Mouse (Mus musculus) MEL (cell line): Measurements from ENCODE around the gene Fam20b. TPM values are rescaled to one million over a fixed set of nuclear protein-coding genes. Genes with fewer than 3 reads are reported as not detected.

Experiments used
- DNase-seq: peaks from one replicate; pipeline ENCODE4 v3.0.0; 2011; ENCODE audit warnings: low read depth, low spot score
- H3K27ac ChIP-seq: 2 replicates; pipeline ENCODE4 v1.5.1; 2012; ENCODE audit warnings: low read depth, mild to moderate bottlenecking, control low read depth, low read length, moderate library complexity; ENCODE audit not compliant: control insufficient read depth
- H3K27me3 ChIP-seq, 2 experiments: fragments of 150-350 bp in 1 of 2; sonication (generic) in 1 of 2; 2 replicates each; pipeline ENCODE4 v1.6.1; 2012; ENCODE audit warnings: low read length in 2 of 2, mild to moderate bottlenecking in 2 of 2, improper control_type of control experiment in 1 of 2, moderate library complexity in 1 of 2; ENCODE audit not compliant: insufficient read depth in 2 of 2, control insufficient read depth in 1 of 2
- H3K36me3 ChIP-seq, 2 experiments: 2 replicates each; pipeline ENCODE4 v1.6.1; 2012 to 2014; ENCODE audit warnings: low read length in 2 of 2, improper control_type of control experiment in 1 of 2, inconsistent platforms in 1 of 2, mild to moderate bottlenecking in 1 of 2; ENCODE audit not compliant: insufficient read depth in 2 of 2, control insufficient read depth in 1 of 2
- H3K4me1 ChIP-seq, 2 experiments: fragments of 150-350 bp in 1 of 2; sonication (generic) in 1 of 2; 2 replicates each; pipeline ENCODE4 v1.6.1; 2012; ENCODE audit warnings: low read length in 2 of 2, improper control_type of control experiment in 1 of 2, mild to moderate bottlenecking in 1 of 2; ENCODE audit not compliant: insufficient read depth in 2 of 2, control insufficient read depth in 1 of 2
- H3K4me3 ChIP-seq, 2 experiments: fragments of 150-350 bp in 1 of 2; sonication (generic) in 1 of 2; 2 replicates each; pipeline ENCODE4 v1.5.1; 2012; ENCODE audit warnings: low read depth in 2 of 2, low read length in 2 of 2, mild to moderate bottlenecking in 2 of 2, moderate library complexity in 2 of 2, control low read depth in 1 of 2, improper control_type of control experiment in 1 of 2; ENCODE audit not compliant: control insufficient read depth in 1 of 2, insufficient read depth in 1 of 2
- H3K79me2 ChIP-seq: 2 replicates; pipeline ENCODE4 v1.6.1; 2012; ENCODE audit warnings: mild to moderate bottlenecking, low read length, moderate library complexity; ENCODE audit not compliant: control insufficient read depth, poor library complexity, insufficient read depth
- H3K9ac ChIP-seq: 2 replicates; pipeline ENCODE4 v1.6.1; 2012; ENCODE audit warnings: low read depth, mild to moderate bottlenecking, control low read depth, low read length, moderate library complexity; ENCODE audit not compliant: control insufficient read depth, poor library complexity, severe bottlenecking
- H3K9me3 ChIP-seq: fragments of 150-350 bp; sonication (generic); replicated peaks from 2 replicates; pipeline ENCODE4 v1.6.1; 2012; ENCODE audit warnings: mild to moderate bottlenecking, low read length, improper control_type of control experiment, moderate library complexity; ENCODE audit not compliant: insufficient read depth
- CHD1 ChIP-seq: IDR thresholded peaks from 2 replicates; pipeline ENCODE4 v1.6.1; 2012; ENCODE audit warnings: low read depth, mild to moderate bottlenecking, inconsistent platforms, low read length, improper control_type of control experiment
- CHD2 ChIP-seq: IDR thresholded peaks from 2 replicates; pipeline ENCODE4 v1.6.1; 2011; ENCODE audit warnings: low read length, improper control_type of control experiment
- CTCF ChIP-seq, 3 experiments: IDR thresholded peaks in 2 of 3; conservative IDR thresholded peaks in 1 of 3; 2 replicates each; pipeline ENCODE4 v1.5.1; 2011 to 2012; ENCODE audit warnings: low read length in 3 of 3, low read depth in 2 of 3, mild to moderate bottlenecking in 2 of 3, improper control_type of control experiment in 1 of 3, inconsistent platforms in 1 of 3, mixed read lengths in 1 of 3, moderate library complexity in 1 of 3; ENCODE audit not compliant: control insufficient read depth in 1 of 3, insufficient read depth in 1 of 3, poor library complexity in 1 of 3, severe bottlenecking in 1 of 3
- E2F4 ChIP-seq: IDR thresholded peaks from 2 replicates; pipeline ENCODE4 v1.6.1; 2011; ENCODE audit warnings: low read depth, low read length, improper control_type of control experiment, borderline replicate concordance
- ELF1 ChIP-seq: IDR thresholded peaks from 2 replicates; pipeline ENCODE4 v1.6.1; 2014; ENCODE audit warnings: low read depth, mild to moderate bottlenecking, inconsistent platforms, low read length, improper control_type of control experiment, moderate library complexity
- EP300 ChIP-seq, 2 experiments: IDR thresholded peaks; 2 replicates each; pipeline ENCODE4 v1.6.1; 2011; ENCODE audit warnings: improper control_type of control experiment in 2 of 2, low read length in 2 of 2, low read depth in 1 of 2, mild to moderate bottlenecking in 1 of 2
- ETS1 ChIP-seq: IDR thresholded peaks from 2 replicates; pipeline ENCODE4 v1.6.1; 2012; ENCODE audit warnings: low read depth, mild to moderate bottlenecking, inconsistent platforms, low read length, improper control_type of control experiment, moderate library complexity
- GABPA ChIP-seq: IDR thresholded peaks from 2 replicates; pipeline ENCODE4 v1.6.1; 2012; ENCODE audit warnings: low read depth, mild to moderate bottlenecking, inconsistent platforms, low read length, improper control_type of control experiment, moderate library complexity
- KAT2A ChIP-seq: conservative IDR thresholded peaks from 2 replicates; pipeline ENCODE4 v1.6.1; 2012; ENCODE audit warnings: low read depth, low read length, improper control_type of control experiment, inconsistent platforms
- MAX ChIP-seq: IDR thresholded peaks from 2 replicates; pipeline ENCODE4 v1.6.1; 2011; ENCODE audit warnings: low read length, improper control_type of control experiment
- MAZ ChIP-seq: IDR thresholded peaks from 2 replicates; pipeline ENCODE4 v1.6.1; 2012; ENCODE audit warnings: low read depth, mild to moderate bottlenecking, inconsistent platforms, low read length, improper control_type of control experiment
- MEF2A ChIP-seq: IDR thresholded peaks from 2 replicates; pipeline ENCODE4 v1.6.1; 2014; ENCODE audit warnings: low read depth, mild to moderate bottlenecking, inconsistent platforms, low read length, improper control_type of control experiment; ENCODE audit not compliant: poor library complexity, insufficient replicate concordance, severe bottlenecking; ENCODE audit errors: extremely low read depth
- MYC ChIP-seq: IDR thresholded peaks from 2 replicates; pipeline ENCODE4 v1.6.1; 2011; ENCODE audit warnings: low read depth, mild to moderate bottlenecking, low read length, improper control_type of control experiment, moderate library complexity
- NELFE ChIP-seq: IDR thresholded peaks from 2 replicates; pipeline ENCODE4 v1.6.1; 2011; ENCODE audit warnings: low read depth, low read length, improper control_type of control experiment
- NRF1 ChIP-seq: IDR thresholded peaks from 2 replicates; pipeline ENCODE4 v1.6.1; 2014; ENCODE audit warnings: low read depth, mild to moderate bottlenecking, inconsistent platforms, low read length, improper control_type of control experiment, moderate library complexity; ENCODE audit not compliant: poor library complexity, insufficient read depth, severe bottlenecking
- POLR2A ChIP-seq, 2 experiments: IDR thresholded peaks; 2 replicates each; pipeline ENCODE4 v1.6.1; 2011 to 2012; ENCODE audit warnings: low read length in 2 of 2, mild to moderate bottlenecking in 2 of 2, control low read depth in 1 of 2, improper control_type of control experiment in 1 of 2, low read depth in 1 of 2, moderate library complexity in 1 of 2; ENCODE audit not compliant: control insufficient read depth in 1 of 2, insufficient read depth in 1 of 2, poor library complexity in 1 of 2
- RAD21 ChIP-seq: IDR thresholded peaks from 2 replicates; pipeline ENCODE4 v1.6.1; 2011; ENCODE audit warnings: mild to moderate bottlenecking, low read depth, low read length, improper control_type of control experiment
- RCOR1 ChIP-seq: IDR thresholded peaks from 2 replicates; pipeline ENCODE4 v1.6.1; 2012; ENCODE audit warnings: low read depth, mild to moderate bottlenecking, inconsistent platforms, low read length, improper control_type of control experiment
- SMC3 ChIP-seq: IDR thresholded peaks from 2 replicates; pipeline ENCODE4 v1.6.1; 2011; ENCODE audit warnings: low read depth, low read length, improper control_type of control experiment
- TBP ChIP-seq: IDR thresholded peaks from 2 replicates; pipeline ENCODE4 v1.8.0; 2011; ENCODE audit warnings: low read depth, low read length, improper control_type of control experiment
- USF2 ChIP-seq, 2 experiments: IDR thresholded peaks; 2 replicates each; pipeline ENCODE4 v1.6.1; 2011 to 2012; ENCODE audit warnings: improper control_type of control experiment in 2 of 2, low read length in 2 of 2, borderline replicate concordance in 1 of 2, inconsistent platforms in 1 of 2, low read depth in 1 of 2, mild to moderate bottlenecking in 1 of 2; ENCODE audit not compliant: insufficient read depth in 1 of 2
- ZC3H11A ChIP-seq: IDR thresholded peaks from 2 replicates; pipeline ENCODE4 v1.6.1; 2012; ENCODE audit warnings: low read depth, mild to moderate bottlenecking, inconsistent platforms, low read length, improper control_type of control experiment
- ZKSCAN1 ChIP-seq: IDR thresholded peaks from 2 replicates; pipeline ENCODE4 v1.6.1; 2012; ENCODE audit warnings: low read depth, mild to moderate bottlenecking, inconsistent platforms, low read length, improper control_type of control experiment, moderate library complexity
- ZMIZ1 ChIP-seq: IDR thresholded peaks from 2 replicates; pipeline ENCODE4 v1.6.1; 2012; ENCODE audit warnings: low read depth, mild to moderate bottlenecking, inconsistent platforms, low read length, improper control_type of control experiment, moderate library complexity
- polyA plus RNA-seq, 2 experiments: library from polyadenylated mRNA; stranded (reverse) in 1 of 2; unstranded in 1 of 2; fragments of >175 nt in 1 of 2; fragments of >200 nt in 1 of 2; gene quantifications; 2 replicates each; pipeline versions ENCODE4 v1.2.1 to v1.2.4; 2012; ENCODE audit warnings: low replicate concordance in 2 of 2, low read depth in 1 of 2; ENCODE audit not compliant: insufficient read length in 2 of 2, insufficient read depth in 1 of 2, missing spikeins in 1 of 2
- total RNA-seq: library from RNA; depleted of rRNA; stranded (reverse); fragments of 300-350 nt; gene quantifications from 2 replicates; pipeline ENCODE4 v1.2.3, GENCODE M21; 2012

Gene Fam20b
- total and polyA plus RNA-seq, 3 experiments: 19.6 to 22.0 TPM; not detected in 1

DNA sequence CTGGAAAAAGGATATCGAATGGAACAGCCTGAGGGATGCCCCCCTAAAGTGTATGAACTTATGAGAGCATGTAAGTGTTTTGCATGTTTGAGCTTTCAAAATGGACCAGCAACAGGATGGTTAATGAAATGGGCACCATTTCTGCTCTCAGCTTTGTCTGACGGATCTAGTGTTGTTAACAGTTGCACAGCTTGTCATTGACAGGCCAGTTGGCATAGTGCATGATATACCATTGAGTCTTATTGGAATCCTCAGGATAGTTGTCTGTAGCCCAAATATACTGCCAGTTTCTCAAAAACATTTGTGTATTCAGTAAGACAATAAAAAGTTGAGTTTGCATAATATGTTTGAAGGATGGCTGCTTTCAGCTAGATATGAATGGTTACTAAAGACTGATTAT, 83.7 kb downstream of the Fam20b start:
- TF ChIP-seq E2F4: no peak
- TF ChIP-seq ETS1: no peak
- TF ChIP-seq SMC3: no peak
- TF ChIP-seq ZMIZ1: no peak
- TF ChIP-seq POLR2A (IDR thresholded peaks at IDR 0.05; ENCODE audit: control insufficient read depth in 1 of 2, insufficient read depth in 1 of 2, low read depth in 1 of 2, low read length in 2 of 2, poor library complexity in 1 of 2): no peak
- no peak for TF ChIP-seq ELF1
- no peak for TF ChIP-seq MEF2A
- TF ChIP-seq MYC: no peak
- TF ChIP-seq CTCF (IDR thresholded peaks at IDR 0.05 in 2 of 3, conservative IDR thresholded peaks at IDR 0.05 in 1 of 3; ENCODE audit: control insufficient read depth in 1 of 3, insufficient read depth in 1 of 3, low read depth in 2 of 3, low read length in 3 of 3, poor library complexity in 1 of 3, severe bottlenecking in 1 of 3): no peak
- no peak for TF ChIP-seq EP300 (IDR thresholded peaks at IDR 0.05; ENCODE audit: low read depth in 1 of 2, low read length in 2 of 2)
- TF ChIP-seq CHD1: no peak
- no peak for TF ChIP-seq MAX
- no peak for TF ChIP-seq NELFE
- no peak for TF ChIP-seq GABPA
- no peak for TF ChIP-seq ZKSCAN1
- no peak for TF ChIP-seq KAT2A
- TF ChIP-seq, all 39 proteins: peak for 0
- DNase-seq: no peak
- H3K27me3 ChIP-seq: no peaks in the 10 kb centered on the region
- no peak overlapping the region for H3K9ac ChIP-seq
- H3K27ac ChIP-seq: no peak overlapping the region
- no peaks in the 10 kb centered on the region for H3K9me3 ChIP-seq
- H3K36me3 ChIP-seq: peaks cover 0 to 20% of the 10 kb centered on the region in 2 experiments; a peak in 2 of 4 replicates
- H3K4me3 ChIP-seq: no peak overlapping the region
- H3K4me1 ChIP-seq: no peaks in the 10 kb centered on the region
- no peaks in the 10 kb centered on the region for H3K79me2 ChIP-seq

DNA sequence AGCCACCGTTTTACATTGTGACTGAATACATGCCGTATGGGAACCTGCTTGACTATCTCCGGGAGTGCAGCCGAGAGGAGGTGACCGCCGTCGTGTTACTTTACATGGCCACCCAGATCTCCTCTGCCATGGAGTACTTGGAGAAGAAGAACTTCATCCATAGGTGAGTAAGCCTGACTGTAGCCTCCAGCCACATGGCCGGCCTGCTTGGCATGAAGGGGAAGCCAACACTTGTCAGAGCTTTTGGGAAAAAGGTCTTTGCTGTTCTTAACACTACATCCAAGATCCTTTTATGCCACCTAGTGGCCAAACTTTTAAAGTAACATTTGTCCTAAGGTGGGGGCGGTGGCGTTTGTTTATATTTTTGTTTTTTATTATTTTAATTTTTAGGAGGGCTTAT, 85.8 kb downstream of the Fam20b start:
- peak; percentile 56 for DNase-seq
- Histone ChIP-seq H3K4me1 (no peaks in the 10 kb centered on the region), H3K79me2 (no peaks in the 10 kb centered on the region), H3K27me3 (no peaks in the 10 kb centered on the region), H3K27ac (no peak overlapping the region), H3K4me3 (no peak overlapping the region), H3K36me3 (peaks cover 0 to 19% of the 10 kb centered on the region in 2 experiments; a peak in 2 of 4 replicates), H3K9me3 (no peaks in the 10 kb centered on the region), H3K9ac (no peak overlapping the region)
- TF ChIP-seq USF2 (IDR thresholded peaks at IDR 0.05; ENCODE audit: borderline replicate concordance in 1 of 2, insufficient read depth in 1 of 2, low read depth in 1 of 2, low read length in 2 of 2) (no peak), TBP (no peak), RAD21 (peak; percentile 65), E2F4 (no peak), CHD2 (no peak), NELFE (no peak), MAZ (no peak), ZC3H11A (peak; percentile 47), RCOR1 (no peak), CTCF (IDR thresholded peaks at IDR 0.05 in 2 of 3, conservative IDR thresholded peaks at IDR 0.05 in 1 of 3; ENCODE audit: control insufficient read depth in 1 of 3, insufficient read depth in 1 of 3, low read depth in 2 of 3, low read length in 3 of 3, poor library complexity in 1 of 3, severe bottlenecking in 1 of 3) (peak in 2 of 3 experiments; percentile 26 to 59; a peak in 3 of 6 replicates), CHD1 (no peak), NRF1 (no peak), SMC3 (peak; percentile 58)
